In the genomic region with DNA sequence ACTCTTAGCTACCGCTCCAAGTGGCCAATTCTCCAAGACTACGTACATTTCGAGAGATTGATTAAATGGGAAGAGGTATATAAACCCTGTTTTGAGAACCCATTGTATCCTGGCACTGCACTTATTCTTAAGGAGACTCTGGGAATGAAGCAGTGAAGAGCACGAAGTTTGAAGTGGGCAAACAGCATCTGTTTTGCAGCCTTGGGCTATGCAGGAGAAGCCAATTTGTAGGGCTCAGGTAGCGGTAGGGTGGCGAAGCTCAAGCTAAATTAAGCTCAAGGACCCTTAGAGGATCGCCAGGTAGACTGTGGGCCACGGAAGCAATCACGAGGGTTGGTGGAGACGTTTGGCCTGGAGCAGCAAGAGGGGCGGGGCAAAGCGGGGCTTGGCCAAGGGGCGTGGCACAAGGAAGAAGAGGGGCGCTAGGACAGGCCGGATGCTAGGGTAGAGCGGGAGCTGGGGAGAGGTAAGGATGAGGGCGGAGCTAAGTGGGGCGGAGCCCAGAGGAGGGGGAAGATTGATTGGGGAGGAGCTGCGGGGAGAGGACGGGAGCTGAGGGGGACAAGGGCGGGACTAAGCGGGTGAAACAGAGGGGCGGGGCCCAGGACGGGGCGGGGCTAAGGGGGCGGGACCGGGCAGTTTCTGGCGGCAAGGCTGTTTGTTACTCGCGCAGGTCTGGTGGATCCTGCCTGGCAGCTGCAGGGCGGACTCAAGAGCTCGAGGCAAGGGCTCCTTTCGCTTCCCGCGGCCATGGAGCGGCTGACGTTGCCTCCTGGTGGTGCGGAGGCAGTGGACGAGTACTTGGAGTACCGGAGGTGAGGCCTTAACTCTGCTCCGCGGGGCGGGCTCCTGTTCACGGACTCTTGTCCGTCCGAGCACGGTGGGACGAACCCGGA, we compare ENCODE assay signal across 8 mouse cellular contexts. TPM values are rescaled to one million over a fixed set of nuclear protein-coding genes. Genes with fewer than 3 reads are reported as not detected.
DNase-seq lines count a peak whose midpoint lies in the region; ATAC-seq lines count a peak whose summit lies in the region.

Fam221a (plus strand) TSS at position 581 of the 896 bp plus-strand sequence.

- peak; percentile 14 for DNase-seq in adipocyte (ENCODE audit: low spot score)
- DNase-seq in embryo, embryonic 10 days (ENCODE audit: low spot score): peak; percentile 95
- DNase-seq in gastrocnemius, postnatal 14 days: peak; percentile 73
- DNase-seq in intestine, embryonic 14.5 days (ENCODE audit: low spot score): peak; percentile 96
- peak; percentile 38 to 53 for DNase-seq in left cerebral cortex, postnatal 14 days (ENCODE audit: low spot score in 2 of 2)
- peak; percentile 95 for DNase-seq in mesoderm, embryonic 11.5 days (ENCODE audit: low read depth, low spot score)
- DNase-seq in right cerebral cortex, postnatal 36 days (ENCODE audit: low spot score in 2 of 2): peak; percentile 33 to 48
- DNase-seq in yolk sac, embryonic 10.5 days (ENCODE audit: low spot score): peak; percentile 99

- no peaks in the 10 kb centered on the region for H3K27me3 ChIP-seq in intestine, embryonic 14.5 days (replicated peaks; ENCODE audit: control insufficient read depth, insufficient read depth, low read length)

- WGBS in intestine, embryonic 14.5 days: 4% methylated on average over 48 of the region's 49 CpGs

- peak within 1 kb of the TSS; percentile 79 for H3K27ac ChIP-seq in intestine, embryonic 14.5 days (ENCODE audit: low read depth)

- no peaks in the 10 kb centered on the region for H3K9me3 ChIP-seq in intestine, embryonic 14.5 days (ENCODE audit: control insufficient read depth, low read length)

- peak; percentile 99 for ATAC-seq in intestine, embryonic 14.5 days (replicated peaks; ENCODE audit: low FRiP score, low TSS enrichment, low read depth)

- peak within 1 kb of the TSS; percentile 59 for H3K4me2 ChIP-seq in intestine, embryonic 14.5 days (ENCODE audit: low read length)

- peak within 1 kb of the TSS; percentile 57 for H3K4me3 ChIP-seq in intestine, embryonic 14.5 days (ENCODE audit: low read depth, low read length)

- no peaks in the 10 kb centered on the region for H3K36me3 ChIP-seq in intestine, embryonic 14.5 days (ENCODE audit: control insufficient read depth, insufficient read depth, low read length)

- H3K9ac ChIP-seq in intestine, embryonic 14.5 days (ENCODE audit: low read length): peak within 1 kb of the TSS; percentile 65

- intact Hi-C loops in gastrocnemius, postnatal 14 days (cut with DNase I; ENCODE audit: low total_unique reads): no loop called here
- intact Hi-C loops in left cerebral cortex, postnatal 14 days (cut with DNase I): no loop called here

- peaks cover 3% of the 10 kb centered on the region; the same call in 1 of the 2 replicates for H3K4me1 ChIP-seq in intestine, embryonic 14.5 days (replicated peaks; ENCODE audit: control insufficient read depth, insufficient read depth, low read length)

RNA-seq across cellular contexts. Expression of gene Fam221a, which starts in this region (rescaled TPM):
- total RNA-seq in gastrocnemius, postnatal 14 days (2021): 1 to 10 TPM in 1 of 2 experiments, under 1 TPM in 1; 0.95 to 1.2 TPM
- polyA plus RNA-seq in intestine, embryonic 14.5 days (2014; fragmentation: Nextera tagmentation; extraction: Ambion mirVana): 7.8 and 9.6 TPM in 2 replicates
- total RNA-seq in left cerebral cortex, postnatal 14 days (2021): 1 to 10 TPM; 1.1 TPM

Comparison
In these comparisons a context has a peak if more than half of its experiments do, and no peak if none do; other contexts are left out.
1. Peak in every context shown above with its lines: DNase-seq, ATAC-seq, H3K4me3 ChIP-seq and H3K27ac ChIP-seq.
2. DNase-seq: peak in every context shown above with its lines; median percentile 99 in yolk sac, embryonic 10.5 days; 96 in intestine, embryonic 14.5 days; 95 in embryo, embryonic 10 days; 95 in mesoderm, embryonic 11.5 days; 73 in gastrocnemius, postnatal 14 days; 46 in left cerebral cortex, postnatal 14 days; 40 in right cerebral cortex, postnatal 36 days; 14 in adipocyte.